Mouse (Mus musculus) CH12.LX (cell line): ENCODE data around the gene 1700029P11Rik.

Experiments used
- BHLHE40 ChIP-seq: IDR thresholded peaks from 2 replicates; pipeline ENCODE4 v1.6.1; 2011; ENCODE audit warnings: mild to moderate bottlenecking, low read depth, low read length, improper control_type of control experiment
- CHD2 ChIP-seq: IDR thresholded peaks from 2 replicates; pipeline ENCODE4 v1.6.1; 2011; ENCODE audit warnings: low read length, improper control_type of control experiment
- CTCF ChIP-seq, 2 experiments: IDR thresholded peaks in 1 of 2; conservative IDR thresholded peaks in 1 of 2; 2 replicates each; pipeline ENCODE4 v1.5.1; 2011 to 2012; ENCODE audit warnings: low read depth in 2 of 2, low read length in 2 of 2, improper control_type of control experiment in 1 of 2, inconsistent platforms in 1 of 2, mild to moderate bottlenecking in 1 of 2, moderate library complexity in 1 of 2
- E2F4 ChIP-seq: IDR thresholded peaks from 2 replicates; pipeline ENCODE4 v1.6.1; 2011; ENCODE audit warnings: low read depth, low read length, improper control_type of control experiment; ENCODE audit not compliant: insufficient replicate concordance
- EP300 ChIP-seq: IDR thresholded peaks from 2 replicates; pipeline ENCODE4 v1.6.1; 2011; ENCODE audit warnings: low read length, improper control_type of control experiment
- HCFC1 ChIP-seq: IDR thresholded peaks from 2 replicates; pipeline ENCODE4 v1.6.1; 2012; ENCODE audit warnings: low read depth, mild to moderate bottlenecking, inconsistent platforms, low read length, improper control_type of control experiment
- MAFK ChIP-seq: IDR thresholded peaks from 2 replicates; pipeline ENCODE4 v1.6.1; 2011; ENCODE audit warnings: low read length, improper control_type of control experiment; ENCODE audit not compliant: insufficient replicate concordance
- MAX ChIP-seq: IDR thresholded peaks from 2 replicates; pipeline ENCODE4 v1.6.1; 2011; ENCODE audit warnings: low read length, improper control_type of control experiment
- MYC ChIP-seq: IDR thresholded peaks from 2 replicates; pipeline ENCODE4 v1.6.1; 2011; ENCODE audit warnings: low read depth, mild to moderate bottlenecking, improper control_type of control experiment, low read length
- POLR2A ChIP-seq: IDR thresholded peaks from 2 replicates; pipeline ENCODE4 v1.6.1; 2011; ENCODE audit warnings: low read depth, mild to moderate bottlenecking, improper control_type of control experiment, low read length
- RAD21 ChIP-seq: IDR thresholded peaks from 2 replicates; pipeline ENCODE4 v1.6.1; 2011; ENCODE audit warnings: low read depth, mild to moderate bottlenecking, low read length, improper control_type of control experiment, moderate library complexity
- RCOR1 ChIP-seq: conservative IDR thresholded peaks from 2 replicates; pipeline ENCODE4 v1.6.1; 2012; ENCODE audit warnings: low read depth, mild to moderate bottlenecking, inconsistent platforms, low read length, improper control_type of control experiment
- UBTF ChIP-seq: IDR thresholded peaks from 2 replicates; pipeline ENCODE4 v1.6.1; 2012; ENCODE audit warnings: low read depth, mild to moderate bottlenecking, inconsistent platforms, low read length, improper control_type of control experiment, moderate library complexity
- USF2 ChIP-seq: conservative IDR thresholded peaks from 2 replicates; pipeline ENCODE4 v1.6.1; 2011; ENCODE audit warnings: low read depth, low read length, improper control_type of control experiment

DNA sequence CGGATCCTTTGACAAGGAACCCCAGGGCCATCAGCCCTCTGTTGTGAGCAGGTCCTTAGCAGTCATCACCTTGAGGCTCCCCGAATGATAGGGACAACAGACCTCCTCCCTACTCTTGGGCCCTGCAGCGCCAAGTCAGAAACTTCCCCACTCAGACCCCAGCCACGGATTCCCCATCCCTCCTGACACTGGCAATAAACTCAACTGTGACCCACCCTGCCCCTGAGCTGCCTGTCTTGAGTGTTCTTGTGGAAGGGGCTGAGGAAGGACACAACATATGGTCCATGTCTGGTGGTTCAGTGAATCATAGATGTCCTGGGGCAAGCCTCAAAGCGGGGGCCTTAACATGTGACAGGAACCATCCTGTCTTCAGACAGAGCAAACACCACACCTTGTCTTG lies 29.6 kb upstream of the 1700029P11Rik start:
- TF ChIP-seq CTCF (conservative IDR thresholded peaks at IDR 0.05 in 1 of 2, IDR thresholded peaks at IDR 0.05 in 1 of 2; ENCODE audit: low read depth in 2 of 2, low read length in 2 of 2): no peak
- TF ChIP-seq MAFK: no peak
- TF ChIP-seq POLR2A: no peak
- TF ChIP-seq HCFC1: no peak
- no peak for TF ChIP-seq USF2
- TF ChIP-seq RAD21: no peak
- no peak for TF ChIP-seq UBTF
- no peak for TF ChIP-seq BHLHE40
- TF ChIP-seq MYC: no peak
- TF ChIP-seq CHD2: no peak
- no peak for TF ChIP-seq RCOR1
- TF ChIP-seq MAX: no peak
- TF ChIP-seq E2F4: no peak
- TF ChIP-seq EP300: no peak
